Comparison of ENCODE assay signal across 8 mouse cellular contexts in genomic region chr2:122825406-122826236, GRCm38 (mm10).
DNase-seq lines count a peak whose midpoint lies in the region; ATAC-seq lines count a peak whose summit lies in the region.

No protein-coding gene starts in this region.

- H3K27me3 ChIP-seq in forebrain, embryonic 13.5 days: no peaks in the 10 kb centered on the region
- H3K27me3 ChIP-seq in hindbrain, embryonic 13.5 days: no peaks in the 10 kb centered on the region

- H3K4me3 ChIP-seq in forebrain, embryonic 13.5 days: no peak overlapping the region; the same call in 1 of the 2 replicates
- H3K4me3 ChIP-seq in hindbrain, embryonic 13.5 days: no peak overlapping the region

- H3K4me1 ChIP-seq in forebrain, embryonic 13.5 days: peaks cover 5% of the 10 kb centered on the region; the same call in 1 of the 2 replicates
- peaks cover 11% of the 10 kb centered on the region for H3K4me1 ChIP-seq in hindbrain, embryonic 13.5 days (replicated peaks)

- no peaks in the 10 kb centered on the region for H3K36me3 ChIP-seq in forebrain, embryonic 13.5 days (ENCODE audit: poor library complexity, severe bottlenecking)
- H3K36me3 ChIP-seq in hindbrain, embryonic 13.5 days: no peaks in the 10 kb centered on the region

- peak; percentile 7 for DNase-seq in Muller cell, postnatal 12 days (ENCODE audit: inconsistent ontology term)
- peak; percentile 40 for DNase-seq in brain, embryonic 18.5 days (ENCODE audit: low read depth, low spot score)
- DNase-seq in layer of hippocampus, postnatal 14 days (ENCODE audit: low spot score in 2 of 2): peak; percentile 61
- peak; percentile 49 to 52 for DNase-seq in lung, postnatal 4 days
- peak; percentile 55 for DNase-seq in right cerebral cortex, postnatal 25 days
- DNase-seq in spleen, postnatal 36 days (ENCODE audit: low spot score in 2 of 2): no peak

- no peaks in the 10 kb centered on the region for H3K9me3 ChIP-seq in forebrain, embryonic 13.5 days (replicated peaks)
- no peaks in the 10 kb centered on the region for H3K9me3 ChIP-seq in hindbrain, embryonic 13.5 days

- no peak overlapping the region for H3K27ac ChIP-seq in forebrain, embryonic 13.5 days
- peak overlapping the region; percentile 72 for H3K27ac ChIP-seq in hindbrain, embryonic 13.5 days

- ATAC-seq in forebrain, embryonic 13.5 days: peak; percentile 88
- ATAC-seq in hindbrain, embryonic 13.5 days (ENCODE audit: low FRiP score): peak; percentile 78

- WGBS in forebrain, embryonic 13.5 days: 33% methylated on average over 19 of the region's 19 CpGs
- 38% methylated on average over 19 of the region's 19 CpGs for WGBS in hindbrain, embryonic 13.5 days

- no peak overlapping the region for H3K9ac ChIP-seq in forebrain, embryonic 13.5 days
- H3K9ac ChIP-seq in hindbrain, embryonic 13.5 days: 0 out of 2 replicates have a peak overlapping the region, but pooled peaks have one; percentile 19

- H3K4me2 ChIP-seq in forebrain, embryonic 13.5 days: peak overlapping the region; percentile 40
- peak overlapping the region; percentile 30; the same call in 1 of the 2 replicates for H3K4me2 ChIP-seq in hindbrain, embryonic 13.5 days

Comparison
In these comparisons a context has a peak if more than half of its experiments do, and no peak if none do; other contexts are left out.
1. DNase-seq: peak in Muller cell, postnatal 12 days (single experiment), brain, embryonic 18.5 days (single experiment), layer of hippocampus, postnatal 14 days (2 of 2), lung, postnatal 4 days (2 of 2) and right cerebral cortex, postnatal 25 days (single experiment); none in spleen, postnatal 36 days (0 of 2).